Mouse (Mus musculus) MEL (cell line): Measurements from ENCODE around the gene Hes3. TPM values are rescaled to one million over a fixed set of nuclear protein-coding genes. Genes with fewer than 3 reads are reported as not detected.

Experiments used
- DNase-seq: peaks from one replicate; pipeline ENCODE4 v3.0.0; 2011; ENCODE audit warnings: low read depth, low spot score
- H3K27ac ChIP-seq: 2 replicates; pipeline ENCODE4 v1.5.1; 2012; ENCODE audit warnings: low read depth, mild to moderate bottlenecking, control low read depth, low read length, moderate library complexity; ENCODE audit not compliant: control insufficient read depth
- H3K27me3 ChIP-seq, 2 experiments: fragments of 150-350 bp in 1 of 2; sonication (generic) in 1 of 2; 2 replicates each; pipeline ENCODE4 v1.6.1; 2012; ENCODE audit warnings: low read length in 2 of 2, mild to moderate bottlenecking in 2 of 2, improper control_type of control experiment in 1 of 2, moderate library complexity in 1 of 2; ENCODE audit not compliant: insufficient read depth in 2 of 2, control insufficient read depth in 1 of 2
- H3K36me3 ChIP-seq, 2 experiments: 2 replicates each; pipeline ENCODE4 v1.6.1; 2012 to 2014; ENCODE audit warnings: low read length in 2 of 2, improper control_type of control experiment in 1 of 2, inconsistent platforms in 1 of 2, mild to moderate bottlenecking in 1 of 2; ENCODE audit not compliant: insufficient read depth in 2 of 2, control insufficient read depth in 1 of 2
- H3K4me1 ChIP-seq, 2 experiments: fragments of 150-350 bp in 1 of 2; sonication (generic) in 1 of 2; 2 replicates each; pipeline ENCODE4 v1.6.1; 2012; ENCODE audit warnings: low read length in 2 of 2, improper control_type of control experiment in 1 of 2, mild to moderate bottlenecking in 1 of 2; ENCODE audit not compliant: insufficient read depth in 2 of 2, control insufficient read depth in 1 of 2
- H3K4me3 ChIP-seq, 2 experiments: fragments of 150-350 bp in 1 of 2; sonication (generic) in 1 of 2; 2 replicates each; pipeline ENCODE4 v1.5.1; 2012; ENCODE audit warnings: low read depth in 2 of 2, low read length in 2 of 2, mild to moderate bottlenecking in 2 of 2, moderate library complexity in 2 of 2, control low read depth in 1 of 2, improper control_type of control experiment in 1 of 2; ENCODE audit not compliant: control insufficient read depth in 1 of 2, insufficient read depth in 1 of 2
- H3K79me2 ChIP-seq: 2 replicates; pipeline ENCODE4 v1.6.1; 2012; ENCODE audit warnings: mild to moderate bottlenecking, low read length, moderate library complexity; ENCODE audit not compliant: control insufficient read depth, poor library complexity, insufficient read depth
- H3K9ac ChIP-seq: 2 replicates; pipeline ENCODE4 v1.6.1; 2012; ENCODE audit warnings: low read depth, mild to moderate bottlenecking, control low read depth, low read length, moderate library complexity; ENCODE audit not compliant: control insufficient read depth, poor library complexity, severe bottlenecking
- H3K9me3 ChIP-seq: fragments of 150-350 bp; sonication (generic); replicated peaks from 2 replicates; pipeline ENCODE4 v1.6.1; 2012; ENCODE audit warnings: mild to moderate bottlenecking, low read length, improper control_type of control experiment, moderate library complexity; ENCODE audit not compliant: insufficient read depth
- BHLHE40 ChIP-seq: IDR thresholded peaks from 2 replicates; pipeline ENCODE4 v1.6.1; 2012; ENCODE audit warnings: low read depth, mild to moderate bottlenecking, inconsistent platforms, low read length, improper control_type of control experiment, borderline replicate concordance
- CTCF ChIP-seq, 3 experiments: IDR thresholded peaks in 2 of 3; conservative IDR thresholded peaks in 1 of 3; 2 replicates each; pipeline ENCODE4 v1.5.1; 2011 to 2012; ENCODE audit warnings: low read length in 3 of 3, low read depth in 2 of 3, mild to moderate bottlenecking in 2 of 3, improper control_type of control experiment in 1 of 3, inconsistent platforms in 1 of 3, mixed read lengths in 1 of 3, moderate library complexity in 1 of 3; ENCODE audit not compliant: control insufficient read depth in 1 of 3, insufficient read depth in 1 of 3, poor library complexity in 1 of 3, severe bottlenecking in 1 of 3
- E2F4 ChIP-seq: IDR thresholded peaks from 2 replicates; pipeline ENCODE4 v1.6.1; 2011; ENCODE audit warnings: low read depth, low read length, improper control_type of control experiment, borderline replicate concordance
- ELF1 ChIP-seq: IDR thresholded peaks from 2 replicates; pipeline ENCODE4 v1.6.1; 2014; ENCODE audit warnings: low read depth, mild to moderate bottlenecking, inconsistent platforms, low read length, improper control_type of control experiment, moderate library complexity
- EP300 ChIP-seq, 2 experiments: IDR thresholded peaks; 2 replicates each; pipeline ENCODE4 v1.6.1; 2011; ENCODE audit warnings: improper control_type of control experiment in 2 of 2, low read length in 2 of 2, low read depth in 1 of 2, mild to moderate bottlenecking in 1 of 2
- GATA1 ChIP-seq: IDR thresholded peaks from 2 replicates; pipeline ENCODE4 v1.6.1; 2011; ENCODE audit warnings: low read depth, low read length, improper control_type of control experiment
- HCFC1 ChIP-seq: IDR thresholded peaks from 2 replicates; pipeline ENCODE4 v1.6.1; 2012; ENCODE audit warnings: low read depth, mild to moderate bottlenecking, inconsistent platforms, low read length, improper control_type of control experiment, moderate library complexity
- JUND ChIP-seq: IDR thresholded peaks from 2 replicates; pipeline ENCODE4 v1.6.1; 2011; ENCODE audit warnings: low read depth, mild to moderate bottlenecking, improper control_type of control experiment, low read length
- KAT2A ChIP-seq: conservative IDR thresholded peaks from 2 replicates; pipeline ENCODE4 v1.6.1; 2012; ENCODE audit warnings: low read depth, low read length, improper control_type of control experiment, inconsistent platforms
- MAFK ChIP-seq: IDR thresholded peaks from 2 replicates; pipeline ENCODE4 v1.6.1; 2011; ENCODE audit warnings: low read depth, mild to moderate bottlenecking, low read length, improper control_type of control experiment, borderline replicate concordance
- MEF2A ChIP-seq: IDR thresholded peaks from 2 replicates; pipeline ENCODE4 v1.6.1; 2014; ENCODE audit warnings: low read depth, mild to moderate bottlenecking, inconsistent platforms, low read length, improper control_type of control experiment; ENCODE audit not compliant: poor library complexity, insufficient replicate concordance, severe bottlenecking; ENCODE audit errors: extremely low read depth
- NELFE ChIP-seq: IDR thresholded peaks from 2 replicates; pipeline ENCODE4 v1.6.1; 2011; ENCODE audit warnings: low read depth, low read length, improper control_type of control experiment
- POLR2AphosphoS5 ChIP-seq: IDR thresholded peaks from 2 replicates; pipeline ENCODE4 v1.6.1; 2012; ENCODE audit warnings: low read depth, borderline replicate concordance, mild to moderate bottlenecking, inconsistent platforms, low read length, moderate library complexity, mixed read lengths
- RAD21 ChIP-seq: IDR thresholded peaks from 2 replicates; pipeline ENCODE4 v1.6.1; 2011; ENCODE audit warnings: mild to moderate bottlenecking, low read depth, low read length, improper control_type of control experiment
- RCOR1 ChIP-seq: IDR thresholded peaks from 2 replicates; pipeline ENCODE4 v1.6.1; 2012; ENCODE audit warnings: low read depth, mild to moderate bottlenecking, inconsistent platforms, low read length, improper control_type of control experiment
- SMC3 ChIP-seq: IDR thresholded peaks from 2 replicates; pipeline ENCODE4 v1.6.1; 2011; ENCODE audit warnings: low read depth, low read length, improper control_type of control experiment
- TBP ChIP-seq: IDR thresholded peaks from 2 replicates; pipeline ENCODE4 v1.8.0; 2011; ENCODE audit warnings: low read depth, low read length, improper control_type of control experiment
- TCF12 ChIP-seq: IDR thresholded peaks from 2 replicates; pipeline ENCODE4 v1.6.1; 2014; ENCODE audit warnings: low read depth, mild to moderate bottlenecking, inconsistent platforms, low read length, improper control_type of control experiment, moderate library complexity
- UBTF ChIP-seq: IDR thresholded peaks from 2 replicates; pipeline ENCODE4 v1.6.1; 2012; ENCODE audit warnings: low read depth, mild to moderate bottlenecking, inconsistent platforms, low read length, improper control_type of control experiment, moderate library complexity, borderline replicate concordance; ENCODE audit not compliant: insufficient read depth
- ZKSCAN1 ChIP-seq: IDR thresholded peaks from 2 replicates; pipeline ENCODE4 v1.6.1; 2012; ENCODE audit warnings: low read depth, mild to moderate bottlenecking, inconsistent platforms, low read length, improper control_type of control experiment, moderate library complexity
- ZNF384 ChIP-seq: IDR thresholded peaks from 2 replicates; pipeline ENCODE4 v1.6.1; 2012; ENCODE audit warnings: low read depth, mild to moderate bottlenecking, inconsistent platforms, low read length, improper control_type of control experiment
- polyA plus RNA-seq, 2 experiments: library from polyadenylated mRNA; stranded (reverse) in 1 of 2; unstranded in 1 of 2; fragments of >175 nt in 1 of 2; fragments of >200 nt in 1 of 2; gene quantifications; 2 replicates each; pipeline versions ENCODE4 v1.2.1 to v1.2.4; 2012; ENCODE audit warnings: low replicate concordance in 2 of 2, low read depth in 1 of 2; ENCODE audit not compliant: insufficient read length in 2 of 2, insufficient read depth in 1 of 2, missing spikeins in 1 of 2
- total RNA-seq: library from RNA; depleted of rRNA; stranded (reverse); fragments of 300-350 nt; gene quantifications from 2 replicates; pipeline ENCODE4 v1.2.3, GENCODE M21; 2012

Hes3 gene
- total and polyA plus RNA-seq, 3 experiments = 0.04 TPM; not detected in 2

DNA sequence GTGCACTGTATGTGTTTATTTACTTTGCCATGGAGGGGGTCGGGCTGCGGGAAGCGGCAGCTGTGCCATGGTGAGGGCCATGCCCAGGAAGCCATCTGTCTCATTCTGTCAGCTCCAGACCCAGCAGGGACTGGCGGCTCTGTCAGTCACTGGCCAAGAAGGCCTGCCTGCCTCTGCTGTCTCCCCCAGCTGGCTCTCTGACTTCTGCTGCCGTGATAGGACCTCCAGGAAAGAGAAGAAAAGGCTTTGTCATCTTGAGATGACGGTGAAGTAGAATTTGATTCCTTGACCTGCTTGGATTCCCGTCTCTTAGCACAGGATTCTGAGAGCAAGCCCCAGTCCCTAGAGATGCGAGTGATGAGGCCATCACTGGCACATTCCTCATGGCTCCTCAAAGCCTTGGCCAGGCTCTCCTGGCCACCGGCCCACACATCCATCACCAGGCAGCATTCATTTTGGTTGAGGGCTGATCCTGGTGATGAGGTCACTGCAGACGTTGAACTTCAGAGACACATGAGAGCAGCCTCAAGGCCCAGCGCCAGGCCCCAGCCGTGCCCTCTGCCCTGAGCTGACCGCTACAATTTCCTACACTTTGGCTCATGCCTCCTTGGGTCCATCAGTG lies 23.6 kb downstream of the Hes3 start:
- no peak overlapping the region for H3K27ac ChIP-seq
- H3K9me3 ChIP-seq = no peaks in the 10 kb centered on the region
- H3K79me2 ChIP-seq = no peaks in the 10 kb centered on the region
- TF ChIP-seq MAFK (no peak), GATA1 (no peak), RAD21 (no peak), ZKSCAN1 (no peak), KAT2A (no peak), BHLHE40 (no peak), EP300 (IDR thresholded peaks at IDR 0.05; ENCODE audit: low read depth in 1 of 2, low read length in 2 of 2) (no peak), ZNF384 (no peak), TCF12 (no peak), RCOR1 (no peak), ELF1 (no peak), HCFC1 (no peak), E2F4 (no peak), MEF2A (no peak), JUND (no peak), POLR2AphosphoS5 (no peak), UBTF (no peak), CTCF (IDR thresholded peaks at IDR 0.05 in 2 of 3, conservative IDR thresholded peaks at IDR 0.05 in 1 of 3; ENCODE audit: control insufficient read depth in 1 of 3, insufficient read depth in 1 of 3, low read depth in 2 of 3, low read length in 3 of 3, poor library complexity in 1 of 3, severe bottlenecking in 1 of 3) (no peak)
- no peaks in the 10 kb centered on the region for H3K4me1 ChIP-seq
- no peak overlapping the region for H3K9ac ChIP-seq
- DNase-seq = no peak
- no peaks in the 10 kb centered on the region for H3K27me3 ChIP-seq
- H3K36me3 ChIP-seq = no peaks in the 10 kb centered on the region
- no peak overlapping the region for H3K4me3 ChIP-seq

- no peaks in the 10 kb centered on the region for H3K9me3 ChIP-seq
- H3K27ac ChIP-seq = no peak overlapping the region
- TF ChIP-seq ELF1 (no peak), NELFE (no peak), UBTF (no peak), SMC3 (no peak), TBP (no peak)
- H3K4me1 ChIP-seq = no peaks in the 10 kb centered on the region
- H3K4me3 ChIP-seq = no peak overlapping the region
- H3K36me3 ChIP-seq = no peaks in the 10 kb centered on the region
- H3K79me2 ChIP-seq = no peaks in the 10 kb centered on the region
- H3K9ac ChIP-seq = no peak overlapping the region
- no peak for DNase-seq
- H3K27me3 ChIP-seq = no peaks in the 10 kb centered on the region
Observed at GRCm38 (mm10) chr4:152266236-152266895, 25.1 kb downstream of the Hes3 start.
